Mouse (Mus musculus) olfactory bulb, adult 2 months (tissue): ENCODE data around the gene Igdcc3.

Source experiments
- CTCF ChIP-seq: fragments of 200-500 bp; IDR thresholded peaks from 2 replicates; pipeline ENCODE4 v1.5.1; 2012; ENCODE audit warnings: low read depth, mild to moderate bottlenecking, low read length, moderate library complexity; ENCODE audit not compliant: insufficient read depth
- POLR2A ChIP-seq: fragments of 200-500 bp; IDR thresholded peaks from 2 replicates; pipeline ENCODE4 v1.6.1; 2012; ENCODE audit warnings: mild to moderate bottlenecking, low read depth, low read length, moderate library complexity; ENCODE audit not compliant: insufficient read depth

DNA sequence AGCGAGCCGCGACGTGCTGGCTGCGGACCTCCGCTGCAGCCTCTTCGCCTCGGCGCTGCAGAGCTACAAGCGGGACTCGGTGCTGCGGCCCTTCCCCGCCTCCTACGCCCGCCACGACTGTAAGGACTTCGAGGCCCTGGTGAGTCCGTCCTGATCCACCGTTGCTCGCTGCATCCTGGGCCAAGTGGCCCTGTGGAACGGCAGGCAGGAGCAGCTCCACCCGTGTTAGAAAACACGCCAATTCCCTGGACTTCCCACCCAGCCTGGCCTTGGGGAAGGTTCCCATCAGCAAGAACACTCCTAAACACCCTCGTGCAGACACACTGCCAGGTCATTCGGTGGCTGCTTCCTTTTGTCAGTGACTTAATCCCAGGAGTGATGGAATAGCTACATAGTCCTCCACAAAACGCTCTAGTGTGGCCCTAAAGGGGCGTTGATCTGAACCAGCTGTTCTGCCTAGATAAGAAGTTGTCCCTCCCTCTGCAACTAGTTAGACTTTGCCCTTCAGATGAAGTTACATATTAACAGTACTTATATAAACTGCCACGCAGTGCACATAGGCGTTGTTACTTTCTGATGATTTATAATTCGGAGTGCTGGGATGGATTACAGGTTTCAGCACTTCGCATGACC, 74.6 kb downstream of the Igdcc3 start:
- no peak for TF ChIP-seq CTCF
- no peak; the same call in 1 of the 2 replicates for TF ChIP-seq POLR2A
